Mouse (Mus musculus) CD4-positive, CD25-positive, alpha-beta regulatory T cell, adult 2 months (primary cell): ENCODE results near the gene Atp2b4.
A peak's percentile ranks its signal among the peaks of the same experiment; 100 is the strongest.

ENCODE experiments used
- DNase-seq: peaks from one replicate; pipeline ENCODE4 v3.0.0-alpha.2; 2012; ENCODE audit warnings: low read depth, low spot score

Atp2b4 gene

DNA sequence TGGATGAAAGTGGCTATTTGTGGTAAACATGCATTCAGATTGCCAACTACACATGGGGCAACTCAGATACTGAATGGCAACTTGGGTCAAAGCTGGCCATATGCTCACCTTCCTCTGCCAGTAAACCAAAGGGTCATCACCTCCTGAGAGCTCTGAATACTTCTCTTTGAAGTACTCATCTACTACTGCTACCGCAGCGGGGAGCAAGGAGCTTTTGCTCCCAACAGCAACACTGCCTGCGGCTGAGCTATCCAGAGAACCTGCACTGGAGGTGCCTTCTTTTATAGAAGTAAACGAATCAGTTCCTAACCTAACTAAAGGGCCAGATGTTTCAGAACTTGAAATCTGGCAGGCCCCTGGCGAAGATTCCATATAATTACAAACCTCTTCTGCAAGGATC, 144.0 kb downstream of the Atp2b4 start:
- DNase-seq: no peak

- DNase-seq: no peak
These were observed 147.8 kb downstream of the Atp2b4 start for GRCm38 (mm10) chr1:133653033-133653432.

DNA sequence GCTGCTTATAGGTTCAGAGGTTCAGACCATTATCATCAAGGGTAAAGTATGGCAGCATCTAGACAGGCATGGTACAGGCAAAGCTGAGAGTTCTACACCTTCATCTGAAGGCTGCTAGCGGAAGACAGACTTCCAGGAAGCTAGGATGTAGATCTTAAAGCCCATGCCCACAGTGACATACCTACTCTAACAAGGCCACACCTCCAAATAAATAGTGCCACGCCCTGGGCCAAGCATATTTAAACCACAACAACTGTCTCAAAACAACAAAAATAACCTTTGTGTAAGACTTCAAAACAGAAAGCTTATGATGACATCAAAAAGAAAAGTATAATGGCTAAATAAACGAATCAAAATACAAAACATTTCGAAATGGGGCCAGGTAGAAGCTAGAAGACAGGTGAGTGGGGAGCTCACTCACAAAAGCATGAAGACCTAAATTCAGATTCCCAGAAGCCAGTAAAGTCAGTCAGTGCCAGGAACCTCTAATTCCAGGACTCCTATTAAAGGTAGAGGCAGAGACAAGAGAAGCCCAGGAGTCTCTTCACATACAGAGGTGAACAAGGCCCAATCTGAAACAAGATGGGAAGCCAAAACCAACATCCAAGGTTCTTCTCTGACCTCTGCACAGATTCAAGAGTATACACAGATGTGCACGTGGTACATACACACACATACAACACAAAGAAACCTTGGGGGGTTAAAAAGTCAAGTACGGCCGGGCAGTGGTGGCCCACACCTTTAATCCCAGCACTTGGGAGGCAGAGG, 150.4 kb downstream of the Atp2b4 start:
- DNase-seq: peak; percentile 33
